Comparison of ENCODE assay signal across 19 mouse cellular contexts in genomic region chr15:77705306-77705705, GRCm38 (mm10). TPM values are rescaled to one million over a fixed set of nuclear protein-coding genes. Genes with fewer than 3 reads are reported as not detected.
"Had no signal": no experiment of that assay in that cellular context is flagged by ENCODE, and none has a peak within 500 bp of the region (broad histone marks: within the 10 kb centered on the region; RNA-seq: fewer than 3 reads in every experiment).

No protein-coding gene starts in this region.

RNA-seq across cellular contexts. Expression of gene Apol7e, which starts 6.6 kb away (rescaled TPM):
- polyA plus RNA-seq: heart, embryonic 12.5 days; heart, postnatal 0 days; hindbrain, embryonic 10.5 days; hindbrain, embryonic 11.5 days; hindbrain, embryonic 12.5 days; hindbrain, embryonic 13.5 days; hindbrain, embryonic 14.5 days; hindbrain, embryonic 15.5 days; hindbrain, embryonic 16.5 days; hindbrain, postnatal 0 days; kidney, embryonic 14.5 days; kidney, embryonic 15.5 days; kidney, embryonic 16.5 days; kidney, postnatal 0 days had no signal

RNA-seq across cellular contexts. Expression of gene Apol9b, which starts 23.5 kb away (rescaled TPM):
- polyA plus RNA-seq: heart, embryonic 14.5 days; hindbrain, embryonic 10.5 days; hindbrain, embryonic 11.5 days; hindbrain, embryonic 12.5 days; hindbrain, embryonic 13.5 days; hindbrain, embryonic 15.5 days; kidney, embryonic 14.5 days; kidney, embryonic 15.5 days had no signal

RNA-seq across cellular contexts. Expression of gene Apol8, which starts 51.5 kb away (rescaled TPM):
- polyA plus RNA-seq: heart, embryonic 14.5 days; heart, embryonic 15.5 days; hindbrain, embryonic 14.5 days; intestine, embryonic 14.5 days; intestine, postnatal 0 days; kidney, embryonic 14.5 days; kidney, postnatal 0 days; large intestine, adult 2 months had no signal
